In genomic region chr2:178023011-178023611, GRCm38 (mm10) we compare ENCODE assay signal across 8 mouse cellular contexts. TPM values are rescaled to one million over a fixed set of nuclear protein-coding genes. Genes with fewer than 3 reads are reported as not detected.
DNase-seq lines count a peak whose midpoint lies in the region; ATAC-seq lines count a peak whose summit lies in the region.
"Not testable (repeated sequence)": the region's sequence is repeated elsewhere in the genome, so short reads cannot be mapped to it uniquely, and the experiment has no call there.

Zfp971 (plus strand) TSS chr2:178023284.

- DNase-seq in 416B (ENCODE audit: low read depth), result peak; percentile 60
- DNase-seq in brain, adult 2 months (ENCODE audit: low read depth, low spot score), result peak; percentile 29
- DNase-seq in kidney, postnatal 14 days, result peak; percentile 73
- DNase-seq in liver, embryonic 11.5 days (ENCODE audit: low spot score), result peak; percentile 55
- peak; percentile 46 to 58 for DNase-seq in spleen, postnatal 36 days (ENCODE audit: low spot score in 2 of 2)

- H3K9me3 ChIP-seq in forebrain, embryonic 12.5 days; heart, embryonic 16.5 days (replicated peaks; ENCODE audit: control insufficient read depth, low read length); liver, embryonic 11.5 days (ENCODE audit: control insufficient read depth, low read length): not testable (repeated sequence)

- not testable (repeated sequence) for H3K27me3 ChIP-seq in forebrain, embryonic 12.5 days; heart, embryonic 16.5 days (ENCODE audit: control insufficient read depth, insufficient read depth, low read length); liver, embryonic 11.5 days (replicated peaks; ENCODE audit: control insufficient read depth, insufficient read depth, low read length)

- 1% methylated on average over 15 of the region's 15 CpGs for WGBS in forebrain, embryonic 12.5 days
- WGBS in heart, embryonic 16.5 days, result 1% methylated on average over 13 of the region's 15 CpGs
- WGBS in liver, embryonic 11.5 days, result 0% methylated on average over 13 of the region's 15 CpGs

- not testable (repeated sequence) for H3K36me3 ChIP-seq in forebrain, embryonic 12.5 days (replicated peaks); heart, embryonic 16.5 days (ENCODE audit: control insufficient read depth, insufficient read depth); liver, embryonic 11.5 days (ENCODE audit: control insufficient read depth, insufficient read depth, low read length)

- H3K4me1 ChIP-seq in forebrain, embryonic 12.5 days; heart, embryonic 16.5 days (ENCODE audit: control insufficient read depth, insufficient read depth, low read length); liver, embryonic 11.5 days (replicated peaks; ENCODE audit: control insufficient read depth, insufficient read depth, low read length): not testable (repeated sequence)

- peak within 1 kb of the TSS; percentile 58 for H3K4me2 ChIP-seq in forebrain, embryonic 12.5 days
- peak within 1 kb of the TSS; percentile 63 for H3K4me2 ChIP-seq in heart, embryonic 16.5 days (ENCODE audit: low read depth, low read length)
- H3K4me2 ChIP-seq in liver, embryonic 11.5 days, result peak within 1 kb of the TSS; percentile 62

- not testable (repeated sequence) for H3K27ac ChIP-seq in forebrain, embryonic 12.5 days; liver, embryonic 11.5 days (ENCODE audit: low read depth, low read length)
- peak within 1 kb of the TSS; percentile 66 for H3K27ac ChIP-seq in heart, embryonic 16.5 days (ENCODE audit: low read length)

- ATAC-seq in forebrain, embryonic 12.5 days (ENCODE audit: low FRiP score); heart, embryonic 16.5 days (replicated peaks; ENCODE audit: extremely low read depth, insufficient read depth, low FRiP score); liver, embryonic 11.5 days (replicated peaks; ENCODE audit: low FRiP score); monocyte, adult 5-6 weeks (replicated peaks; ENCODE audit: insufficient number of reproducible peaks, low FRiP score, low TSS enrichment, poor library complexity, severe bottlenecking): not testable (repeated sequence)

- H3K9ac ChIP-seq in forebrain, embryonic 12.5 days, result peak within 1 kb of the TSS; percentile 65
- H3K9ac ChIP-seq in heart, embryonic 16.5 days (ENCODE audit: low read length), result peak within 1 kb of the TSS; percentile 76
- H3K9ac ChIP-seq in liver, embryonic 11.5 days (ENCODE audit: low read depth, low read length), result peak within 1 kb of the TSS; percentile 66

- peak within 1 kb of the TSS; percentile 61 for H3K4me3 ChIP-seq in forebrain, embryonic 12.5 days (replicated peaks)
- H3K4me3 ChIP-seq in heart, embryonic 16.5 days (ENCODE audit: low read length), result peak within 1 kb of the TSS; percentile 71
- peak within 1 kb of the TSS; percentile 67 for H3K4me3 ChIP-seq in liver, embryonic 11.5 days (ENCODE audit: low read depth, low read length)

RNA-seq across cellular contexts. Expression of gene Zfp971, which starts in this region (rescaled TPM):
- 12.3 and 13.1 TPM in 2 replicates for polyA plus RNA-seq in forebrain, embryonic 12.5 days (2016; fragmentation: Nextera tagmentation; extraction: Ambion mirVana)
- polyA plus RNA-seq in heart, embryonic 16.5 days (2015; fragmentation: Nextera tagmentation; extraction: Ambion mirVana), result 15.5 and 17.6 TPM in 2 replicates
- polyA plus RNA-seq in liver, embryonic 11.5 days (2014; fragmentation: Nextera tagmentation; extraction: Ambion mirVana), result 9.2 and 11.8 TPM in 2 replicates
- total RNA-seq in monocyte, adult 5-6 weeks (2017), result 117 to 200 TPM (median 181 TPM) in 3 replicates
